Mouse (Mus musculus) R1 (cell line): ENCODE data around the gene Col24a1.

Experiments
- DNase-seq: peaks from one replicate; pipeline ENCODE4 v3.0.0-alpha.2; 2018; ENCODE audit warnings: low read depth, low spot score

Gene Col24a1

GRCm38 (mm10) chr3:145457039-145457438 lies 164.8 kb downstream of the Col24a1 start:
- no peak for DNase-seq

GRCm38 (mm10) chr3:145462351-145462750 lies 170.1 kb downstream of the Col24a1 start:
- no peak for DNase-seq

GRCm38 (mm10) chr3:145463731-145464130 lies 171.5 kb downstream of the Col24a1 start:
- no peak for DNase-seq

GRCm38 (mm10) chr3:145471094-145471493 lies 178.8 kb downstream of the Col24a1 start:
- DNase-seq, result no peak

GRCm38 (mm10) chr3:145474163-145474562 lies 181.9 kb downstream of the Col24a1 start:
- DNase-seq, result peak; percentile 18

- DNase-seq, result no peak
Observed at GRCm38 (mm10) chr3:145476634-145477033, 184.4 kb downstream of the Col24a1 start.

GRCm38 (mm10) chr3:145477074-145477473 lies 184.8 kb downstream of the Col24a1 start:
- no peak for DNase-seq

- DNase-seq, result no peak
Observed at GRCm38 (mm10) chr3:145478446-145478845, 186.2 kb downstream of the Col24a1 start.

- no peak for DNase-seq
Observed at GRCm38 (mm10) chr3:145490279-145490678, 198.0 kb downstream of the Col24a1 start.

- DNase-seq, result no peak
Observed at GRCm38 (mm10) chr3:145491326-145491725, 199.1 kb downstream of the Col24a1 start.

- DNase-seq, result no peak
Observed at GRCm38 (mm10) chr3:145498127-145498526, 205.9 kb downstream of the Col24a1 start.

- no peak for DNase-seq
Observed at GRCm38 (mm10) chr3:145498893-145499292, 206.6 kb downstream of the Col24a1 start.

- no peak for DNase-seq
Observed at GRCm38 (mm10) chr3:145504830-145505229, 212.6 kb downstream of the Col24a1 start.

GRCm38 (mm10) chr3:145508550-145508949 lies 216.3 kb downstream of the Col24a1 start:
- DNase-seq, result no peak

GRCm38 (mm10) chr3:145514197-145514596 lies 221.9 kb downstream of the Col24a1 start:
- no peak for DNase-seq

GRCm38 (mm10) chr3:145521528-145522080 lies 229.3 kb downstream of the Col24a1 start:
- DNase-seq, result no peak

- no peak for DNase-seq
Observed at GRCm38 (mm10) chr3:145522311-145522710, 230.0 kb downstream of the Col24a1 start.

- no peak for DNase-seq
Observed at GRCm38 (mm10) chr3:145525266-145525665, 233.0 kb downstream of the Col24a1 start.

GRCm38 (mm10) chr3:145537870-145538269 lies 245.6 kb downstream of the Col24a1 start:
- no peak for DNase-seq

GRCm38 (mm10) chr3:145548441-145549415 lies 256.5 kb downstream of the Col24a1 start:
- no peak for DNase-seq

- no peak for DNase-seq
Observed at GRCm38 (mm10) chr3:145550216-145550615, 257.9 kb downstream of the Col24a1 start.

GRCm38 (mm10) chr3:145554388-145554787 lies 262.1 kb downstream of the Col24a1 start:
- no peak for DNase-seq

GRCm38 (mm10) chr3:145556206-145556605 lies 263.9 kb downstream of the Col24a1 start:
- DNase-seq, result no peak
